Mouse (Mus musculus) retina, embryonic 14.5 days (tissue): ENCODE measurements around the gene Tpgs1.

Experiments
- DNase-seq: peaks from one replicate; pipeline ENCODE4 v3.0.0-alpha.2; 2015; ENCODE audit warnings: low spot score

Gene Tpgs1

GRCm38 (mm10) chr10:79668076-79668475, 1.1 kb upstream of the Tpgs1 start:
- DNase-seq = no peak

- peak; percentile 83 for DNase-seq
Measured at GRCm38 (mm10) chr10:79669576-79670057, 448 bp downstream of the Tpgs1 start.

GRCm38 (mm10) chr10:79670071-79670888, 1.1 kb downstream of the Tpgs1 start:
- no peak for DNase-seq

- DNase-seq = no peak
Measured at GRCm38 (mm10) chr10:79671396-79672087, 2.4 kb downstream of the Tpgs1 start.

- DNase-seq = peak; percentile 32
Measured at GRCm38 (mm10) chr10:79672088-79672455, 2.9 kb downstream of the Tpgs1 start.

- no peak for DNase-seq
Measured at GRCm38 (mm10) chr10:79673054-79673453, 3.9 kb downstream of the Tpgs1 start.

GRCm38 (mm10) chr10:79675346-79676035, 6.3 kb downstream of the Tpgs1 start:
- DNase-seq = no peak

GRCm38 (mm10) chr10:79680606-79681495, 11.7 kb downstream of the Tpgs1 start:
- DNase-seq = no peak

GRCm38 (mm10) chr10:79681591-79682245, 12.5 kb downstream of the Tpgs1 start, which contains the start of gene Cdc34:
Gene Cdc34 (plus strand): TSS chr10:79682195.
- peak; percentile 98 for DNase-seq

- DNase-seq = peak; percentile 41
Measured at GRCm38 (mm10) chr10:79682551-79682915, 13.4 kb downstream of the Tpgs1 start.

GRCm38 (mm10) chr10:79682916-79683582, 13.9 kb downstream of the Tpgs1 start:
- DNase-seq = peak; percentile 68

GRCm38 (mm10) chr10:79683726-79684640, 14.8 kb downstream of the Tpgs1 start:
- no peak for DNase-seq

GRCm38 (mm10) chr10:79684770-79685600, 15.8 kb downstream of the Tpgs1 start:
- no peak for DNase-seq

- no peak for DNase-seq
Measured at GRCm38 (mm10) chr10:79686219-79686618, 17.1 kb downstream of the Tpgs1 start.

GRCm38 (mm10) chr10:79686691-79687090, 17.5 kb downstream of the Tpgs1 start:
- DNase-seq = no peak

GRCm38 (mm10) chr10:79687513-79687912, 18.3 kb downstream of the Tpgs1 start:
- DNase-seq = no peak

- DNase-seq = no peak
Measured at GRCm38 (mm10) chr10:79688720-79689119, 19.6 kb downstream of the Tpgs1 start, which contains the start of gene Gzmm. Gene Gzmm (plus strand): TSS chr10:79689020.

- DNase-seq = no peak
Measured at GRCm38 (mm10) chr10:79689178-79689577, 20.0 kb downstream of the Tpgs1 start.
